Mouse (Mus musculus) heart, embryonic 10.5 days (tissue): ENCODE measurements around the gene Kyat3. TPM values are rescaled to one million over a fixed set of nuclear protein-coding genes. Genes with fewer than 3 reads are reported as not detected.
A peak's percentile ranks its signal among the peaks of the same experiment; 100 is the strongest.
"Not testable (repeated sequence)": the region's sequence is repeated elsewhere in the genome, so short reads cannot be mapped to it uniquely, and the experiment has no call there.

Experiments used
- DNase-seq: peaks from one replicate; pipeline ENCODE4 v3.0.0-alpha.2; 2017; ENCODE audit warnings: low spot score
- H3K27ac ChIP-seq: fragments of 300-500 bp; sonication (generic); 2 replicates; pipeline ENCODE4 v1.5.1; 2016; ENCODE audit warnings: mild to moderate bottlenecking
- H3K27me3 ChIP-seq: fragments of 300-500 bp; sonication (generic); 2 replicates; pipeline ENCODE4 v1.6.1; 2016; ENCODE audit warnings: mild to moderate bottlenecking; ENCODE audit not compliant: poor library complexity, insufficient read depth, severe bottlenecking
- H3K36me3 ChIP-seq: fragments of 300-500 bp; sonication (generic); 2 replicates; pipeline ENCODE4 v1.6.1; 2016; ENCODE audit warnings: mild to moderate bottlenecking, moderate library complexity
- H3K4me1 ChIP-seq: fragments of 300-500 bp; sonication (generic); 2 replicates; pipeline ENCODE4 v1.6.1; 2016; ENCODE audit warnings: mild to moderate bottlenecking
- H3K4me3 ChIP-seq: fragments of 300-500 bp; sonication (generic); 2 replicates; pipeline ENCODE4 v1.5.1; 2016; ENCODE audit warnings: mild to moderate bottlenecking, moderate library complexity
- H3K9me3 ChIP-seq: fragments of 300-500 bp; sonication (generic); 2 replicates; pipeline ENCODE4 v1.6.1; 2016; ENCODE audit warnings: mild to moderate bottlenecking, moderate library complexity
- WGBS: fragments of 180-500 bp; shearing (Covaris S2); methylation state at CpG from one replicate; pipeline ENCODE4 v1.1.7; 2016; 5-methylcytosine and 5-hydroxymethylcytosine counted together
- polyA plus RNA-seq: library from polyadenylated mRNA; unstranded; fragments of >200 nt; fragmentation: Nextera tagmentation; extraction: Ambion mirVana; gene quantifications from 2 replicates; pipeline ENCODE4 v1.2.1, GENCODE M21; 2016

The Kyat3 gene
- 10.6 and 11.6 TPM in 2 replicates for polyA plus RNA-seq

- H3K27me3 ChIP-seq: no peaks in the 10 kb centered on the region
- DNase-seq: peak; percentile 97
- peak within 1 kb of the TSS; percentile 69 for H3K4me3 ChIP-seq
- peak within 1 kb of the TSS; percentile 85 for H3K27ac ChIP-seq
- H3K4me1 ChIP-seq: peaks cover 16% of the 10 kb centered on the region
- H3K9me3 ChIP-seq: no peaks in the 10 kb centered on the region
- 0 out of 2 replicates have a peak, but pooled peaks cover 3% of the 10 kb centered on the region for H3K36me3 ChIP-seq
- WGBS: under 1% methylated on average over 48 of the region's 48 CpGs
Observed at GRCm38 (mm10) chr3:142700442-142701322, at the start of gene Kyat3. Gene Kyat3, plus strand, starts transcription at chr3:142701051.

GRCm38 (mm10) chr3:142664723-142665122 is 36.1 kb upstream of the Kyat3 start:
- H3K4me1 ChIP-seq: no peaks in the 10 kb centered on the region
- H3K9me3 ChIP-seq: peaks cover 9% of the 10 kb centered on the region; the same call in 1 of the 2 replicates
- H3K36me3 ChIP-seq: no peaks in the 10 kb centered on the region
- no peaks in the 10 kb centered on the region for H3K27me3 ChIP-seq
- DNase-seq: no peak
- H3K27ac ChIP-seq: no peak overlapping the region
- 91% methylated on average over 8 of the region's 8 CpGs for WGBS
- H3K4me3 ChIP-seq: no peak overlapping the region

- WGBS: 67% methylated on average over 1 of the region's 1 CpGs
- Histone ChIP-seq H3K27me3 (no peaks in the 10 kb centered on the region), H3K9me3 (no peaks in the 10 kb centered on the region), H3K4me1 (no peaks in the 10 kb centered on the region), H3K27ac (no peak overlapping the region), H3K4me3 (no peak overlapping the region), H3K36me3 (no peaks in the 10 kb centered on the region)
- no peak for DNase-seq
Observed at GRCm38 (mm10) chr3:142674607-142675006, 26.2 kb upstream of the Kyat3 start.

- H3K27me3 ChIP-seq: no peaks in the 10 kb centered on the region
- H3K4me1 ChIP-seq: peaks cover 6% of the 10 kb centered on the region
- no peak for DNase-seq
- H3K36me3 ChIP-seq: peaks cover 6% of the 10 kb centered on the region; the same call in 1 of the 2 replicates
- H3K9me3 ChIP-seq: peaks cover 2% of the 10 kb centered on the region; the same call in 1 of the 2 replicates
- WGBS: 46% methylated on average over 23 of the region's 23 CpGs
- H3K27ac ChIP-seq: peak overlapping the region; percentile 47; the same call in 1 of the 2 replicates
- H3K4me3 ChIP-seq: peak overlapping the region; percentile 49
Observed at GRCm38 (mm10) chr3:142687939-142688338, 12.9 kb upstream of the Kyat3 start.

GRCm38 (mm10) chr3:142688353-142688752 is 12.5 kb upstream of the Kyat3 start:
- Histone ChIP-seq H3K4me3 (peak overlapping the region; percentile 49), H3K36me3 (peaks cover 6% of the 10 kb centered on the region; the same call in 1 of the 2 replicates), H3K4me1 (peaks cover 6% of the 10 kb centered on the region), H3K27ac (peak overlapping the region; percentile 47; the same call in 1 of the 2 replicates), H3K9me3 (peaks cover 5% of the 10 kb centered on the region), H3K27me3 (no peaks in the 10 kb centered on the region)
- no peak for DNase-seq
- 32% methylated on average over 13 of the region's 13 CpGs for WGBS

- DNase-seq: no peak
- Histone ChIP-seq H3K4me3 (no peak overlapping the region), H3K4me1 (peaks cover 11% of the 10 kb centered on the region), H3K36me3 (no peaks in the 10 kb centered on the region), H3K27me3 (no peaks in the 10 kb centered on the region), H3K27ac (no peak overlapping the region), H3K9me3 (peaks cover 8% of the 10 kb centered on the region; the same call in 1 of the 2 replicates)
- 77% methylated on average over 2 of the region's 2 CpGs for WGBS
Observed at GRCm38 (mm10) chr3:142696517-142696916, 4.3 kb upstream of the Kyat3 start.

- no peak for DNase-seq
- H3K27ac ChIP-seq: peak overlapping the region; percentile 85
- no peaks in the 10 kb centered on the region for H3K9me3 ChIP-seq
Observed at GRCm38 (mm10) chr3:142701407-142701989, 647 bp downstream of the Kyat3 start.

GRCm38 (mm10) chr3:142706581-142707444 is 6.0 kb downstream of the Kyat3 start:
- 87% methylated on average over 17 of the region's 17 CpGs for WGBS
- peak; percentile 50 for DNase-seq
- Histone ChIP-seq H3K4me3 (no peak overlapping the region), H3K4me1 (peaks cover 8% of the 10 kb centered on the region), H3K9me3 (no peaks in the 10 kb centered on the region), H3K36me3 (0 out of 2 replicates have a peak, but pooled peaks cover 3% of the 10 kb centered on the region), H3K27ac (no peak overlapping the region), H3K27me3 (no peaks in the 10 kb centered on the region; the same call in 1 of the 2 replicates)

More at GRCm38 (mm10) chr3:142701407-142701989, 647 bp downstream of the Kyat3 start:
- 18% methylated on average over 15 of the region's 15 CpGs for WGBS
- H3K4me3 ChIP-seq: peak overlapping the region; percentile 69
- H3K36me3 ChIP-seq: 0 out of 2 replicates have a peak, but pooled peaks cover 3% of the 10 kb centered on the region
- H3K4me1 ChIP-seq: peaks cover 16% of the 10 kb centered on the region
- no peaks in the 10 kb centered on the region for H3K27me3 ChIP-seq

GRCm38 (mm10) chr3:142708181-142708848 is 7.5 kb downstream of the Kyat3 start:
- not testable (repeated sequence) for H3K4me3 ChIP-seq, DNase-seq, H3K27me3 ChIP-seq, H3K9me3 ChIP-seq, H3K4me1 ChIP-seq, H3K36me3 ChIP-seq
- 0 out of 2 replicates have a peak overlapping the region, but pooled peaks have one; percentile 32 for H3K27ac ChIP-seq
- WGBS: 74% methylated on average over 13 of the region's 13 CpGs

GRCm38 (mm10) chr3:142708849-142709419 is 8.1 kb downstream of the Kyat3 start:
- Histone ChIP-seq H3K9me3 (no peaks in the 10 kb centered on the region), H3K27me3 (no peaks in the 10 kb centered on the region; the same call in 1 of the 2 replicates), H3K36me3 (0 out of 2 replicates have a peak, but pooled peaks cover 3% of the 10 kb centered on the region), H3K4me1 (peaks cover 6% of the 10 kb centered on the region; the same call in 1 of the 2 replicates), H3K27ac (no peak overlapping the region), H3K4me3 (no peak overlapping the region)
- DNase-seq: peak; percentile 63
- WGBS: 43% methylated on average over 13 of the region's 13 CpGs

GRCm38 (mm10) chr3:142710360-142711007 is 9.6 kb downstream of the Kyat3 start:
- peaks cover 10% of the 10 kb centered on the region; the same call in 1 of the 2 replicates for H3K36me3 ChIP-seq
- no peaks in the 10 kb centered on the region for H3K9me3 ChIP-seq
- WGBS: 18% methylated on average over 10 of the region's 10 CpGs
- no peak overlapping the region for H3K27ac ChIP-seq
- no peak for DNase-seq
- peaks cover 6% of the 10 kb centered on the region; the same call in 1 of the 2 replicates for H3K4me1 ChIP-seq
- no peak overlapping the region for H3K4me3 ChIP-seq
- H3K27me3 ChIP-seq: no peaks in the 10 kb centered on the region; the same call in 1 of the 2 replicates
